Mouse (Mus musculus): Measurements from ENCODE around the gene Olfr414. TPM values are rescaled to one million over a fixed set of nuclear protein-coding genes. Genes with fewer than 3 reads are reported as not detected.

The Olfr414 gene
- polyA plus RNA-seq (2011; ENCODE audit: insufficient read depth, insufficient read length, low replicate concordance, missing spikeins), result not detected in 2 replicates

DNA sequence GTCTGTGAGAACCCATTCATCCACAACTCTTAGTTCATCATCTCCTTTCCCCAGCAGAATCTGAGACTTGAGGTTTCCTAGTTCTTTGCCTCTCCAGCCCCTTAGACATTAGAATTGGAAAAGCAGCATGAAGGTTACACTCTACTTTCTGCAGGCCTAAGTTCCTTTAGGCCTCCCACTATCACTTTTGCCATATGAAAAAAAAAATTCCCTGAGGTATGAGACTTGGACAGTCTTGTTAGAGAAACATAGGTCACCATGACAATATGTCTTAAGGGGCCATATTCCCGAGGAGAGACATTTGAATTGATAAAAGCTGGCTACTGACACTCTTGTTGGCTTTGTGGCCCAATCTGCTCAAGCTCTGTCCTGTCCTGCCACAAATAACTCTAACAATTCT lies at the start of gene Olfr414:
Gene Olfr414 (plus strand): TSS at position 301 of the 400 bp plus-strand sequence.
- H3K27ac ChIP-seq (ENCODE audit: control insufficient read depth, insufficient read depth, low read depth, low read length, poor library complexity), result no peak within 1 kb of the TSS
- TF ChIP-seq CTCF (IDR thresholded peaks at IDR 0.05; ENCODE audit: control insufficient read depth, insufficient read depth, low read length), result no peak
- no peak for TF ChIP-seq POLR2A (IDR thresholded peaks at IDR 0.05; ENCODE audit: borderline replicate concordance, control insufficient read depth, low read depth, low read length)
- WGBS, result 53% methylated on average over 1 of the region's 1 CpGs
- no peak within 1 kb of the TSS for H3K4me3 ChIP-seq (replicated peaks; ENCODE audit: control insufficient read depth, low read depth, low read length)
- H3K4me1 ChIP-seq (ENCODE audit: control insufficient read depth, insufficient read depth, low read length), result no peaks in the 10 kb centered on the region; the same call in 1 of the 2 replicates

DNA sequence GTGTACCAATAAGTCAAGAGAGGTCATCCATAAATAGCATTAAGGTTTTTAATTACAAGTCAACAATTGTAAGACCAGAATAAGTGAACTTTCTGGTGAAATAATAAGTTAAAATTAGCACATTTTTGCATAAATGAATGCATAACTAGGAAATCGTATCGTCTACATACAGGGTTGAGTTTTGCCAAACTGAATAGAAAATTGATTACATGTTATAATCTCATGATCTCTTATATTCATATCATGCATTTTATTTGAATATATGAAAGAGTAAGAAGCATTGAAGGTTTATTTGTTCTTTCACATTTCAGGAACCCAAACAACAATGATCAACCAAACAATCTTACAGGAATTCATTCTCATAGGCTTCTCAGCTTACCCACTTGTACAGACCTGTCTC lies 33.1 kb upstream of the Olfr414 start, which contains the start of gene Olfr248:
Gene Olfr248 (plus strand): TSS at position 301 of the 400 bp plus-strand sequence.
- WGBS, result 92% methylated on average over 2 of the region's 2 CpGs
- no peaks in the 10 kb centered on the region for H3K4me1 ChIP-seq (ENCODE audit: control insufficient read depth, insufficient read depth, low read length)
- H3K4me3 ChIP-seq (replicated peaks; ENCODE audit: control insufficient read depth, low read depth, low read length), result no peak within 1 kb of the TSS
- H3K27ac ChIP-seq (ENCODE audit: control insufficient read depth, insufficient read depth, low read depth, low read length, poor library complexity), result no peak within 1 kb of the TSS
- TF ChIP-seq CTCF (IDR thresholded peaks at IDR 0.05; ENCODE audit: control insufficient read depth, insufficient read depth, low read length) (no peak), POLR2A (IDR thresholded peaks at IDR 0.05; ENCODE audit: borderline replicate concordance, control insufficient read depth, low read depth, low read length) (no peak)

DNA sequence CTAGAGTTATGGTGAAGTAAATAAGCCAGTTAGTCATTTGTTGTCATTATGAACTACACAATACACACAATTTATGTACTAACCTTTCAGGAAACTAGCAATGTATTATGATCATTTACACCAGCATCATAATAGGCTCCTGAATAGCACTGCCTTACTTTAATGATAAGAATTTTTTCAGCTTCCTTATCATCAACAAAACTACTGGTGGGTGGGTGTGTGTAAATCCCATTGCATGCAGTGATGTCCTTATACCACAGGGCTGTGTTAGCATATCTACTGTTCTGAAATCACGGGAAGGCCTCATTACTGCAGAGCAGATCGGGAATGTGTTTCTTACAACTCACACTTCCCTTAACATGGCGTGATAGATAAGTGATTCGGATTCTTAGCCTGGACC lies 905 bp upstream of the Olfr414 start:
- WGBS, result 76% methylated on average over 4 of the region's 4 CpGs
- H3K27ac ChIP-seq (ENCODE audit: control insufficient read depth, insufficient read depth, low read depth, low read length, poor library complexity), result no peak overlapping the region
- no peaks in the 10 kb centered on the region; the same call in 1 of the 2 replicates for H3K4me1 ChIP-seq (ENCODE audit: control insufficient read depth, insufficient read depth, low read length)
- TF ChIP-seq POLR2A (IDR thresholded peaks at IDR 0.05; ENCODE audit: borderline replicate concordance, control insufficient read depth, low read depth, low read length), result no peak
- no peak overlapping the region for H3K4me3 ChIP-seq (replicated peaks; ENCODE audit: control insufficient read depth, low read depth, low read length)

DNA sequence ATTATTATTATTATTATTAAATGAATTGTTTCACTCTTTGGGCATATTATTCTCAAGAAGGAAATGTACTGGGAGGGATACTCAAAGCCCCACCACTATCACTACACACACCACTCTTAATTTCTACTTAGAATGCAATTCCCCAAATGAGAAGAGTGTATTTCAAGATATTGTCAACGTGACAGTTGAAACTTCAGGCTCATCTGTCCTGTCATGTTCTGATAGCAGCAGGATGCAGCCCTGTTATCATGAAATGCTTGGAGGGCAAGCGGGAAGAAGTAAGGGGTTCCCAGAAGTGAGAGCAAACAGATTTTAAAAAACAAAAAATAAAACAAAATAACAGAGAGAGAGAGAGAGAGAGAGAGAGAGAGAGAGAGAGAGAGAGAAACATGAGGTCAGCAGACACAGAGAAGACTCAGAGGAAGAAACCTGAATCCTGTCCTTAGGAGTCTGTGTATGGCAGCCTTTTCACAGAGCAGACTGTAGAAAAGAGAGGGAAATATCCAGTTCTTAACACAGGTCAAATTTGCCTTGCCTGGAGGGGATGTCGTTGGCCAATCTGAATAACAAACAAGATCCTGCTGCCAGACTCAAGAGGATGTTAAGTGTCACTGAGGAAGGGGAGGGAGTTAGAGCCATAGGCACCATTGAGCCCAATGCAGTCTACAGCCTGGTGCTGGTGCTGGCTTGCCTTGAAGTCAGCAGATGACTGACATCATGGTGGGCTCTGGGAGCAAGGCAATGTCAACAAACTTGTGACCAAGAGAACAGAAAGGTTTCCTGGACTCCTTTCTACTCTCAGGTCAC lies 2.5 kb downstream of the Olfr414 start:
- 52% methylated on average over 3 of the region's 3 CpGs for WGBS
- Histone ChIP-seq H3K27ac (ENCODE audit: control insufficient read depth, insufficient read depth, low read depth, low read length, poor library complexity) (no peak overlapping the region), H3K4me3 (replicated peaks; ENCODE audit: control insufficient read depth, low read depth, low read length) (no peak overlapping the region), H3K4me1 (ENCODE audit: control insufficient read depth, insufficient read depth, low read length) (no peaks in the 10 kb centered on the region; the same call in 1 of the 2 replicates)
- TF ChIP-seq CTCF (IDR thresholded peaks at IDR 0.05; ENCODE audit: control insufficient read depth, insufficient read depth, low read length), result no peak
- no peak for TF ChIP-seq POLR2A (IDR thresholded peaks at IDR 0.05; ENCODE audit: borderline replicate concordance, control insufficient read depth, low read depth, low read length)

DNA sequence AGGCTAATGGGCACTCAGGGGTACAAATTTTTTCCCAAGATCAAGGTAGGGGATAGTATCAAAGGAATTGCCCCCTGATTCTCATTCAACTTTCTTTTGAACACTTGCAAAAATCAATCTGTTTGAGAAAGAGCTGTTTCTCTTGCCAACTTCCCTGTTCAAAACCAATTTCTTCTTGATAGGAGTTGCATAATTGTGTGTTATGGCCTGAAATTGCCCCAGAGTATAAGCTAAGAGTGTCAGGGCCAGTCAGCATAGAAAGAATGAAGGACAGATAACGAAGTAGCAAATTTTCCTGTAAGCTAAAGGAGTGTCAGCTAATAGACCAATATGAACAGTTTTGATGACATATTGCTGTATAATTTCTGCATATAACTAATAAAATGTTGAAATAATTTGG lies 3.5 kb downstream of the Olfr414 start:
- no peak overlapping the region for H3K27ac ChIP-seq (ENCODE audit: control insufficient read depth, insufficient read depth, low read depth, low read length, poor library complexity)
- TF ChIP-seq CTCF (IDR thresholded peaks at IDR 0.05; ENCODE audit: control insufficient read depth, insufficient read depth, low read length), result no peak
- no peak for TF ChIP-seq POLR2A (IDR thresholded peaks at IDR 0.05; ENCODE audit: borderline replicate concordance, control insufficient read depth, low read depth, low read length)
- no peaks in the 10 kb centered on the region; the same call in 1 of the 2 replicates for H3K4me1 ChIP-seq (ENCODE audit: control insufficient read depth, insufficient read depth, low read length)
- 56% methylated on average over 1 of the region's 1 CpGs for WGBS
- no peak overlapping the region for H3K4me3 ChIP-seq (replicated peaks; ENCODE audit: control insufficient read depth, low read depth, low read length)

DNA sequence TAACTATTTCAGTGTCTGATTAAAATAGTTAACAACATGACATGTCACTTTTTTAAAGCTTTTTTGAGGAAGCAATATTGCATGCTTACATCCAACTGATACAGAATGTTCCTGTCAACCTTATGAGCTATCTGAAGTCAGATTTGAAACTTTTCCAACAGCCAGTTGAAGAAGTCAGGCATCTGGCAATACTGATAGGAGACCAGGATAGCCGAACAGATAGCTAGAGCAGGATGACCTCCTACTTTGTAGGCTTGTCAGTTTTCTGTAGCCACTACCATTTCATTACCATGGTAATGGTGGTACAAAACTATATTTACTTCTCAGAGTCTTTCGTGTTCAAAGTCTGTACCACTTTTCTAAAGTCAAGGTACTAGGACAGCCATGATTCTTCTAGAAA lies 4.5 kb downstream of the Olfr414 start:
- H3K27ac ChIP-seq (ENCODE audit: control insufficient read depth, insufficient read depth, low read depth, low read length, poor library complexity), result no peak overlapping the region
- H3K4me3 ChIP-seq (replicated peaks; ENCODE audit: control insufficient read depth, low read depth, low read length), result no peak overlapping the region
- no peaks in the 10 kb centered on the region; the same call in 1 of the 2 replicates for H3K4me1 ChIP-seq (ENCODE audit: control insufficient read depth, insufficient read depth, low read length)
- TF ChIP-seq POLR2A (IDR thresholded peaks at IDR 0.05; ENCODE audit: borderline replicate concordance, control insufficient read depth, low read depth, low read length), result no peak
- no peak for TF ChIP-seq CTCF (IDR thresholded peaks at IDR 0.05; ENCODE audit: control insufficient read depth, insufficient read depth, low read length)
- 46% methylated on average over 2 of the region's 2 CpGs for WGBS

DNA sequence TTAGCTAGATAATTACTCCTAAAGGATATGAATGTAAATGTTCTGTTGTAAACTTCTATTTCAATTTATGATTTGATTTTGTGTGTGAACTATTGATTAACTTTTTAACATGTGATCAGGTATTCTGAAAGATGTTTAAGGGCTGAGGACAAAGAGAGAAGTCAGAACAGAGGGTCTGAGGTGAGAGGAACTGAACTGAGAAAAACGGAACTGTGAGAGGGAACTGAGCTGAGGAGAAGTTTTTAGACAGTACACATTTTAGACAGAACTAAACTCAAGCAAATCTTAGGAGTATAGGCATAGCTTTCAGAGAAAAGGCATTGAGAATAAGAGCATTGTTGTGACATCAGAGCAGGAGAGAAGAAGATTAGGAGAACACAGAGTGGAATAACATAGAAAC lies 10.3 kb downstream of the Olfr414 start:
- 2% methylated on average over 1 of the region's 1 CpGs for WGBS
- TF ChIP-seq CTCF (IDR thresholded peaks at IDR 0.05; ENCODE audit: control insufficient read depth, insufficient read depth, low read length), result no peak
- no peaks in the 10 kb centered on the region for H3K4me1 ChIP-seq (ENCODE audit: control insufficient read depth, insufficient read depth, low read length)
- H3K27ac ChIP-seq (ENCODE audit: control insufficient read depth, insufficient read depth, low read depth, low read length, poor library complexity), result no peak overlapping the region
- H3K4me3 ChIP-seq (replicated peaks; ENCODE audit: control insufficient read depth, low read depth, low read length), result no peak overlapping the region

DNA sequence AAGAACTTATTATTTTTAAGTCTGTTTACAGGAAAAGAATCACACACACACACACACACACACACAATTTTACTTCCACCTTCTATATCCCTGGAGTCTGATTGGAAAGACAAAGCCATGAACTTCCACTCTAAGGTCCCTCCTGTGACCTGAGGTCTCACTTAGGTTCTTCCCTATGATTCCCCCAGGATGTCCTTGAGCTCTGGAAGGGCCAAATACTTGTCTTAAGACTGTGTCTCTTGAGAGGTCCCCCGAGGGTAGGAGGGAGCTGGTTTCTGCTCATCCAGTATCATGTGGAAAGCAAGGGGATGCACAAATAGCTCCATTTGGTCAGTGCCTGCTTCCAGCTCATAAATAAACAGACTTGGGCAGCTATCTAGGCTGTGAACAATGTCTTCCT lies 17.9 kb downstream of the Olfr414 start, which contains the start of gene Olfr220:
Gene Olfr220 (plus strand): TSS at position 301 of the 400 bp plus-strand sequence.
- no peaks in the 10 kb centered on the region for H3K4me1 ChIP-seq (ENCODE audit: control insufficient read depth, insufficient read depth, low read length)
- TF ChIP-seq POLR2A (IDR thresholded peaks at IDR 0.05; ENCODE audit: borderline replicate concordance, control insufficient read depth, low read depth, low read length) (no peak), CTCF (IDR thresholded peaks at IDR 0.05; ENCODE audit: control insufficient read depth, insufficient read depth, low read length) (no peak)
- no peak within 1 kb of the TSS for H3K27ac ChIP-seq (ENCODE audit: control insufficient read depth, insufficient read depth, low read depth, low read length, poor library complexity)
- WGBS, result 57% methylated on average over 1 of the region's 1 CpGs
- no peak within 1 kb of the TSS for H3K4me3 ChIP-seq (replicated peaks; ENCODE audit: control insufficient read depth, low read depth, low read length)
